Mouse (Mus musculus) cortical plate, adult 2 months (tissue): ENCODE measurements around the gene Card14.
A peak's percentile ranks its signal among the peaks of the same experiment; 100 is the strongest.

ENCODE experiments used
- CTCF ChIP-seq: fragments of 200-500 bp; IDR thresholded peaks from 2 replicates; pipeline ENCODE4 v1.5.1; 2011; ENCODE audit warnings: mild to moderate bottlenecking, control low read depth, low read length; ENCODE audit not compliant: insufficient read depth; ENCODE audit errors: extremely low read depth
- POLR2A ChIP-seq: fragments of 200-500 bp; IDR thresholded peaks from 2 replicates; pipeline ENCODE4 v1.6.1; 2011; ENCODE audit warnings: mild to moderate bottlenecking, low read length, control low read depth; ENCODE audit not compliant: insufficient read depth; ENCODE audit errors: extremely low read depth

- TF ChIP-seq CTCF (peak; percentile 86), POLR2A (no peak)
These were observed 2.5 kb upstream of the Card14 start for GRCm38 (mm10) chr11:119304904-119305712.
